Mouse (Mus musculus) MEL (cell line): ENCODE results near the gene Cfap43.
A peak's percentile ranks its signal among the peaks of the same experiment; 100 is the strongest.

ENCODE experiments used
- CHD1 ChIP-seq: IDR thresholded peaks from 2 replicates; pipeline ENCODE4 v1.6.1; 2012; ENCODE audit warnings: low read depth, mild to moderate bottlenecking, inconsistent platforms, low read length, improper control_type of control experiment
- CTCF ChIP-seq, 3 experiments: IDR thresholded peaks in 2 of 3; conservative IDR thresholded peaks in 1 of 3; 2 replicates each; pipeline ENCODE4 v1.5.1; 2011 to 2012; ENCODE audit warnings: low read length in 3 of 3, low read depth in 2 of 3, mild to moderate bottlenecking in 2 of 3, improper control_type of control experiment in 1 of 3, inconsistent platforms in 1 of 3, mixed read lengths in 1 of 3, moderate library complexity in 1 of 3; ENCODE audit not compliant: control insufficient read depth in 1 of 3, insufficient read depth in 1 of 3, poor library complexity in 1 of 3, severe bottlenecking in 1 of 3
- E2F4 ChIP-seq: IDR thresholded peaks from 2 replicates; pipeline ENCODE4 v1.6.1; 2011; ENCODE audit warnings: low read depth, low read length, improper control_type of control experiment, borderline replicate concordance
- ELF1 ChIP-seq: IDR thresholded peaks from 2 replicates; pipeline ENCODE4 v1.6.1; 2014; ENCODE audit warnings: low read depth, mild to moderate bottlenecking, inconsistent platforms, low read length, improper control_type of control experiment, moderate library complexity
- ETS1 ChIP-seq: IDR thresholded peaks from 2 replicates; pipeline ENCODE4 v1.6.1; 2012; ENCODE audit warnings: low read depth, mild to moderate bottlenecking, inconsistent platforms, low read length, improper control_type of control experiment, moderate library complexity
- JUND ChIP-seq: IDR thresholded peaks from 2 replicates; pipeline ENCODE4 v1.6.1; 2011; ENCODE audit warnings: low read depth, mild to moderate bottlenecking, improper control_type of control experiment, low read length
- POLR2A ChIP-seq, 2 experiments: IDR thresholded peaks; 2 replicates each; pipeline ENCODE4 v1.6.1; 2011 to 2012; ENCODE audit warnings: low read length in 2 of 2, mild to moderate bottlenecking in 2 of 2, control low read depth in 1 of 2, improper control_type of control experiment in 1 of 2, low read depth in 1 of 2, moderate library complexity in 1 of 2; ENCODE audit not compliant: control insufficient read depth in 1 of 2, insufficient read depth in 1 of 2, poor library complexity in 1 of 2
- POLR2AphosphoS2 ChIP-seq: IDR thresholded peaks from 2 replicates; pipeline ENCODE4 v1.6.1; 2011; ENCODE audit warnings: low read length, improper control_type of control experiment
- RAD21 ChIP-seq: IDR thresholded peaks from 2 replicates; pipeline ENCODE4 v1.6.1; 2011; ENCODE audit warnings: mild to moderate bottlenecking, low read depth, low read length, improper control_type of control experiment
- RCOR1 ChIP-seq: IDR thresholded peaks from 2 replicates; pipeline ENCODE4 v1.6.1; 2012; ENCODE audit warnings: low read depth, mild to moderate bottlenecking, inconsistent platforms, low read length, improper control_type of control experiment
- ZC3H11A ChIP-seq: IDR thresholded peaks from 2 replicates; pipeline ENCODE4 v1.6.1; 2012; ENCODE audit warnings: low read depth, mild to moderate bottlenecking, inconsistent platforms, low read length, improper control_type of control experiment
- ZKSCAN1 ChIP-seq: IDR thresholded peaks from 2 replicates; pipeline ENCODE4 v1.6.1; 2012; ENCODE audit warnings: low read depth, mild to moderate bottlenecking, inconsistent platforms, low read length, improper control_type of control experiment, moderate library complexity

- TF ChIP-seq RCOR1, result 0 out of 2 replicates have a peak, but pooled peaks have one; percentile 31
- TF ChIP-seq POLR2A (IDR thresholded peaks at IDR 0.05; ENCODE audit: control insufficient read depth in 1 of 2, insufficient read depth in 1 of 2, low read depth in 1 of 2, low read length in 2 of 2, poor library complexity in 1 of 2), result peak; percentile 89 to 96
- no peak for TF ChIP-seq CTCF (IDR thresholded peaks at IDR 0.05 in 2 of 3, conservative IDR thresholded peaks at IDR 0.05 in 1 of 3; ENCODE audit: control insufficient read depth in 1 of 3, insufficient read depth in 1 of 3, low read depth in 2 of 3, low read length in 3 of 3, poor library complexity in 1 of 3, severe bottlenecking in 1 of 3)
- no peak for TF ChIP-seq E2F4
- TF ChIP-seq ETS1, result 0 out of 2 replicates have a peak, but pooled peaks have one; percentile 6
- no peak for TF ChIP-seq ZKSCAN1
- no peak for TF ChIP-seq RAD21
- no peak; the same call in 1 of the 2 replicates for TF ChIP-seq JUND
- TF ChIP-seq CHD1, result no peak
- TF ChIP-seq ELF1, result no peak; the same call in 1 of the 2 replicates
- peak; percentile 63; the same call in 1 of the 2 replicates for TF ChIP-seq POLR2AphosphoS2
- TF ChIP-seq ZC3H11A, result no peak
Observed at GRCm38 (mm10) chr19:47854796-47855783, 64.0 kb downstream of the Cfap43 start, which contains the start of gene Gsto1.
